Mouse (Mus musculus) frontal cortex, postnatal 36 days (tissue): ENCODE results near the gene Etv2.

Experiments used
- DNase-seq, 2 experiments: peaks; one replicate each; pipeline ENCODE4 v3.0.0; 2022; ENCODE audit warnings: low spot score in 2 of 2

Etv2 gene

DNA sequence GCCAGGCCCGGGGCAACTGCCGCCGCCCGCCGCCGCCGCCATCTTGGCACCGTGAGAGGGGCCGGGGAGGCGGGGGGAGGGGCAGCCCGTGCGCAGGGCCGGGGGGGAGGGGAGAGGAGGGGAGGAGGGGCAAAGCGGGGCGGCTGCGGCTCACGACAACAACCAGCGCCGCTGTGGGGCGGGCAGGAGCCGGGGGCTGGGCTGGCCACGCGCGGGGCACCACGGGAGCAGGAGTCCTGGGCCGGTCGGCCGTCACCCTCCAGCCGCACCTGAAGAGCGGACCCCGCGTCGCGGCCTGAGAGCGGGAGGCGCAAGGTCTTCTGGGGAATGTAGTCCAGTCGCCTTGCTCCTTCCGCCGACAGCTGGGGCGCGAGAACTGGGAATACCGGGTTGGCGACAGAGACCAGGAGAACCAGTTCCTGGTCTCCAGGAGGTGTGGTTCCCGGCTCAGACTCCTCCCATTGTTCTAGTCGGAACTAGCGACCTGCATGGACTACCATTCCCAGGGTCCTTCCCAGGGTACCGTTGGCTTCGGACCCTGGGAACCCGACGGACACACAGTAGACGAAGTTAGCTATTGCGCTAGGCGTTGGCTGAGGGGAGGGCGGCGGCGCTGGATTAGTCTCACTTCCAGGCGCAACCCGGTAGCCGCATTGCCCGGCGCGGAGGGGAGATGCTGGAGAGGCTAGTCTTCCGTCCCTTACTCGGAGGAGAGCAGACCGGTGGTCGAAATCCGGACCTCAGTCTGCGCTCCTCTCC, 46.8 kb downstream of the Etv2 start, which contains the start of gene Kmt2b:
Gene Kmt2b, minus strand, starts transcription at position 51 of the 759 bp plus-strand sequence.
- DNase-seq: peak; percentile 96 to 97

DNA sequence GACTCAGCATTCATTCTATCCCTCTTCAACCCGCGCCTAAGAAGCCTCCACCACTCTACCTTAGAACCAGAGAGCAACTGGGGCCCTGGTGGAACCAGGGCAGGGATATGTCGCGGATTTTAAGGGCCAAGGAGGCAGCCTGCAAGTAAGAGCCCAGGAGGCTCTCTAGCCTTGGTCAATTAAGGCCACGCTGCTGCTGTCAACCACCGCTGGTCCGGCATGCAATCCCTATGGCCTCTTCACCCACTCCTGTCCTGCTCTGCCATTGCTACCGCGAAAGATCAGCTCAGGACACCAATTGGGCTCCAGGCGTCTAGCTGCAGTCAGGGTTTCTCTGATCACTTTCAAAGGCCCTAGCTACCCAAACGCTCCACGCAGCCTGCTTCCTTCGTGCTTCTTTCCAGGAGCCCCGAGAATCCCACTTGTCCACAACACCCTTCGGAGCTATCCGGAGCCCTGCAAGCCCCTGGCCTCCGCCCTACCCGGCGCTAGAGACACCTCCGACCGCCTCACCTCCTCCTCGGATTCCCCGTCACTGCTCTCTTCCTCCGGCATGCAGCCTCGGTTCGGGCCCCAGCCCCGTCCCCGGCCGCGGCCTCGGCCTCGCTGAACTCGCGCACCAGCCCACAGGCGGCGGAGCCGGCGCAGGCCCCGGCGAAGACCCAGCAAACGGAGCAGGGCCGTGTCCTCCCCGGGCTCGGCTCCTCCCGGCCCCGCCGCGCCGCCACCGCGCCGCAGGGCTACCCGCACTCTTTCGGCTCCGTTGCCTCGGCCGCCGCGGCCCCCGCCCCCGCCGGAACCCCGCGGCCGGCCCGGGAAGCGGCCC, 47.6 kb downstream of the Etv2 start:
- DNase-seq: peak; percentile 49 to 58

DNA sequence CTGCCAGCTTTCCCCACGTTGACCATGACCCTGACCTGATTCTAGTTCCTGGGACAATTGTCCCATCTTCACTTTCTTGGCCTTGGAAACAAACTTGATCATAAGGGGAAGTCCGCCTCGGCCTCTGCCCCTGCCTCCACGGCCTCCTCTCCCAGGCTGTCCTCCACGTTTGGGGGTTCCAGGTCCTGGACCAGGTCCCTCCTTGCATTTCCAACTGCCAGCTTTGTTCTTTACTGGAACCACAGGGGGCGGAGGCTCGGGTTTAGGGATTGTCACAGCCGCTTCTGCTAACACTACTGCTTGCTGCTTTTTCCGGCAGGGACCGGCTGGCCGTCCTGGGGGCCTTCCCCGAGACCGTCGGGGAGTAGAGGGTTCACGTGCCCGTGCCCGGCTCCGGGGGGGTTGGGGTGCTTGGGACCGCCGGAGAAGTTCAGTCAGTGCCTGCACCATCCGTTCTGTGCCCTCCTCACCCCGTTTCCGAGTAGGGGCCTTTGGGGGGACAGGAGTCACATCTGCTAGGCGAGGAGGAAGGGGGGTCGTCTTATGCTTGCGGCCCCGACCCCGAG, 49.1 kb downstream of the Etv2 start:
- DNase-seq: no peak

DNA sequence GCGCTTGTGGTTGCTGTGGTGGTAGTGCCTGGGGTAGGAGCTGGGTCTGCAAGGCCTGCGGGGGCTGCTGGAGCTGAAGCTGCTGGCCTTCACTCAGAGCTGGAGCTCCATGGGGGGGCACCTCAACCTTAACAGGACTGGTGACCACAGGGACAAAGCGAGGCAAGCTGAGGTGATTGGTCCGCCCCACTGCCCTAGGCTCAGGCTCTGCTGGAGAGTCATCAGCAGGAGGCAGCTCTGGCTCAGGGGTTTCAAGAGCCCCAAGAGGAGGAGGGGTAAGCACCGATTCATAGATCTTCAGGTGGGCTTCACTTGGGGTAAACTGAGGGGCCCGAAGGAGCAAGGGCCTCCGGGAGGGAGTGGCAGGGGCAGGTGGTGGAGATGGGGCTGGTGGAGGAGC, 50.5 kb downstream of the Etv2 start:
- DNase-seq: no peak

DNA sequence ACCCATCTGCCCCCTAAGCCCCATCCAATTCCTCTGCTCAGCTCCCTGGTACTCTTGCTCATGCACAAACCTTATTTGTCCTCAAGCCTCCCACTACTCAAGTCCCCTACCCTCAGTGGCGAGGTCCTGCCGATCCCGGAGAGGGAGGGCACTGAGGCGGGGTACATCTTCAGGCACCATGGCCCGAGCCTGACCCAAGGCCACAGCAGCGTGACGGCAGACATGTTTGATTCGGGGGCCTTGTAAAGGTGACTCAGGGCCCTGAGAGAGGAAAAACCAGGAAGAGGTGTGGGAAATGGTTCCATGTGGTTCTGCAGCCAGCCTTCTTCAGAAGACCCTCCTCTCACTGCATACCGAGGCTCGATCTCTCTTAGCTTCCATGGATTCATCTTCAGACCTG, 51.3 kb downstream of the Etv2 start:
- no peak for DNase-seq
